Mouse (Mus musculus) induced T-regulatory cell, adult 2 months (primary cell): Measurements from ENCODE around the gene Olfr763.
"Not testable (repeated sequence)": the region's sequence is repeated elsewhere in the genome, so short reads cannot be mapped to it uniquely, and the experiment has no call there.

Experiments used
- DNase-seq: peaks from one replicate; pipeline ENCODE4 v3.0.0-alpha.2; 2012; ENCODE audit warnings: low read depth

Gene Olfr763

GRCm38 (mm10) chr10:129049898-129050297 is 39.3 kb downstream of the Olfr763 start, which contains the start of gene Olfr765:
TSS of gene Olfr765 (minus strand) at chr10:129049998.
- not testable (repeated sequence) for DNase-seq
